Mouse (Mus musculus): Measurements from ENCODE around the gene Ankrd33b. TPM values are rescaled to one million over a fixed set of nuclear protein-coding genes. Genes with fewer than 3 reads are reported as not detected.

Ankrd33b gene
- polyA plus RNA-seq, 1 experiment from 2014 or later, result 0.20 TPM

DNA sequence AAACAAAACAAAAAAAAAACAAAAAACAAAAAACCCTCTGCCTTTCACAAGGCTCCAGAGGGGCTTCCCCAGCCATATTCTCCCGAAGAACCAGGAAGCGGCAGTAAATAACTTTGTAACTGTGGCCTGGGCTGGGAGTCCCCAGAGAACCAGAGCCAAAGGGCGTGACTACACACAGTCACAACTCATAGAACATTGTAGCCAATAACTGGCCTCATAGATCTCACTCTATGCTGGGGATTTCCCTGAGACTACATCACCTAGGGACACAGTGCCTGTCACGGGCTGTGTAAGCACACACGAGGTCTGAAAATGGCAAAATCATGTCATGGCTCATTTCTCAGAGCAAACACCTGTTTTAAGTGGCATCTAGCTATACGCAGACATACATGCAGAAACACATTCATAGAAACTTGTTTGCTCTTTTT, 87.9 kb downstream of the Ankrd33b start:
- Histone ChIP-seq H3K27me3 (no peaks in the 10 kb centered on the region), H3K9me3 (no peaks in the 10 kb centered on the region), H3K27ac (0 out of 2 replicates have a peak overlapping the region, but pooled peaks have one; percentile 2), H3K9ac (replicated peaks) (no peak overlapping the region), H3K4me3 (replicated peaks) (no peak overlapping the region), H3K4me2 (no peak overlapping the region; the same call in 1 of the 2 replicates), H3K36me3 (peaks cover 6% of the 10 kb centered on the region), H3K4me1 (replicated peaks) (peaks cover 17% of the 10 kb centered on the region)
- WGBS, result 54% methylated on average over 6 of the region's 6 CpGs
- peak; percentile 75; the same call in 1 of the 2 replicates for ATAC-seq (ENCODE audit: insufficient number of reproducible peaks, insufficient read depth, low FRiP score, low TSS enrichment, low read depth)

DNA sequence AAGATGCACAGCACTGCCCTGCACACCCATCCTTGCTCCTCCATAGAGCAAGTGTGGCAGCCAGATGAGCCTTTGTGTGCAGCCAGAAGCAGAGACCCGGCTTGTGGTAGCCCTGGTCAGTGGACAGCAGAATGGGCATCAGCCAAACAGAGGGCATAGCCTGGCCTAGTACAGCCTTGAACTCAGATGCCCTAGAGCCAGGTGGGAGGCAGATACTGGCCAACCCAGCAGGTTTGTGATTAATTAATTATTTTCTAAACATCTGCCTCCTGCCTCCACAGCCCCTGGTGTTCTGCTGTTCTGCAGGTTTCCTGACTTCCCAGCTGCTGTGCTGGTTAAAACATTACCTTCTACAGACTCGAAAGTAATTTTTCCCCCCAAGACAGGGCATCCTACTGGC, 88.4 kb downstream of the Ankrd33b start:
- 0 out of 2 replicates have a peak, but pooled peaks have one; percentile 4 for ATAC-seq (ENCODE audit: insufficient number of reproducible peaks, insufficient read depth, low FRiP score, low TSS enrichment, low read depth)
- H3K9me3 ChIP-seq, result no peaks in the 10 kb centered on the region
- H3K27me3 ChIP-seq, result no peaks in the 10 kb centered on the region
- 44% methylated on average over 2 of the region's 2 CpGs for WGBS
- peaks cover 17% of the 10 kb centered on the region for H3K4me1 ChIP-seq (replicated peaks)
- H3K9ac ChIP-seq (replicated peaks), result no peak overlapping the region
- no peak overlapping the region for H3K4me3 ChIP-seq (replicated peaks)
- H3K4me2 ChIP-seq, result no peak overlapping the region
- H3K36me3 ChIP-seq, result peaks cover 9% of the 10 kb centered on the region
- 0 out of 2 replicates have a peak overlapping the region, but pooled peaks have one; percentile 2 for H3K27ac ChIP-seq

DNA sequence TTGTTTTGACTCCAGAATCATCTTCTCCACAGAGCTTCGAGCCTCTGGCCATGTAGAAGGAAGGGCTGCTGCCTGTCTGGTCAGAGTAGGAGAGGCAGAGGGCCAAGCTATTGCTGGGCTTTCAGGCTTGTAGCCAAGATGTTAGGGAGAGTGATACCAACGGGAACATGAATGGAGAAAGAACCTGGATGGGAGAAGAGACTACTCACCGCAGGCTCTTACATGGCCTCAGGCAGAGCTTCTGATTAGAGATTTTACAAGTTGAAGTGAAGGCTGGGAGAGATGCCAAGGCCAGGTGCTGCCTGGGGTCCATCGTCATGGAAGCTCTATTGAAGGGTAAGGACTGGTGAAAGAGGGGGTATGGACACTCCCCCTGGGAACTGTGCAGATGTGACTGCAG, 89.4 kb downstream of the Ankrd33b start:
- H3K27me3 ChIP-seq, result no peaks in the 10 kb centered on the region
- peaks cover 19% of the 10 kb centered on the region for H3K36me3 ChIP-seq
- 67% methylated on average over 4 of the region's 4 CpGs for WGBS
- H3K4me3 ChIP-seq (replicated peaks), result no peak overlapping the region
- H3K27ac ChIP-seq, result no peak overlapping the region
- no peak overlapping the region for H3K9ac ChIP-seq (replicated peaks)
- H3K4me1 ChIP-seq (replicated peaks), result peaks cover 17% of the 10 kb centered on the region
- H3K4me2 ChIP-seq, result no peak overlapping the region
- H3K9me3 ChIP-seq, result no peaks in the 10 kb centered on the region
- ATAC-seq (ENCODE audit: insufficient number of reproducible peaks, insufficient read depth, low FRiP score, low TSS enrichment, low read depth), result no peak

DNA sequence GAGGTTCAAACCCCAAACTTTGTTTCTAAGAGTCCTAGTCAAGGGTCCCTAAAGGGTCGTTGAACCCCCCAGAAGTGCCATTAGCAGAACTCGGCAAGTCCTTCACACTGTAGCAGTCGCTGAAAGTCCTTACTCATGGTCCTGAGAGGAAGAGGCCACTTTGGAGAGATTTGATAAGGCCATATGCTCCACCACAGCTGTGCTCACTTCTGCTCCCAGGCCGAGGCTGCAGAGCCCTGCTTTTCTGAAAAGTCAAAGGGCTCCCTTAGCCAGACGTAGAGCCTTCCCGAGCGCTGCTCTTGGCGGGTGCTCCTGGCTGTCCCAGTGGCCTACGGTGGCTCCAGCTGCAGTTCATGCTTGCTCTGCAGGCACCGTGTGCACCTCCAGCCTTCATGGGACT, 94.0 kb downstream of the Ankrd33b start:
- no peak for ATAC-seq (ENCODE audit: insufficient number of reproducible peaks, insufficient read depth, low FRiP score, low TSS enrichment, low read depth)
- Histone ChIP-seq H3K4me1 (replicated peaks) (no peaks in the 10 kb centered on the region), H3K4me2 (no peak overlapping the region), H3K27me3 (no peaks in the 10 kb centered on the region), H3K4me3 (replicated peaks) (no peak overlapping the region), H3K36me3 (peaks cover 24% of the 10 kb centered on the region), H3K9me3 (no peaks in the 10 kb centered on the region), H3K27ac (no peak overlapping the region), H3K9ac (replicated peaks) (no peak overlapping the region)
- WGBS, result 73% methylated on average over 10 of the region's 10 CpGs

DNA sequence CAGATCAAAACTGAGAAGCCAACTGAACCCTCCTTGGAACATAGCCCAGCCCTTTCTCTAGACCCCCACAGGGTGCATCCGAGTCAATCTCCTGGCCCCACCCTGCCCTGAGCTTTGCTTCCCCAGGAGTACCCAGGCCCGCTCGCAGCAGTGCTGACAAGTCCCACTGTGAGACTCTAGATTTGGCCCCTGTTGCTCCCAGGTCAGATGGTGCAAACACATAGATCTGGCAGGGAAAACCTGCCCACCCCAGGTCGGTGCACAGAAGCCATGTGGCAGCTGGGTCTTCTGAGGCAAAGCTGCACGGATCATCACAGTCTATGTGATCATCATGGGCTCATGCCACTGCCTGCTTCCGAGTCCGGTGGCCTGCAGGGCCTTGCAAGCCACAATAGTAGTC, 94.8 kb downstream of the Ankrd33b start:
- H3K36me3 ChIP-seq, result peaks cover 24% of the 10 kb centered on the region
- H3K9ac ChIP-seq (replicated peaks), result no peak overlapping the region
- WGBS, result 85% methylated on average over 7 of the region's 7 CpGs
- H3K4me3 ChIP-seq (replicated peaks), result no peak overlapping the region
- H3K27me3 ChIP-seq, result no peaks in the 10 kb centered on the region
- H3K27ac ChIP-seq, result no peak overlapping the region
- no peaks in the 10 kb centered on the region for H3K4me1 ChIP-seq (replicated peaks)
- H3K9me3 ChIP-seq, result no peaks in the 10 kb centered on the region
- no peak overlapping the region for H3K4me2 ChIP-seq
- ATAC-seq (ENCODE audit: insufficient number of reproducible peaks, insufficient read depth, low FRiP score, low TSS enrichment, low read depth), result no peak

DNA sequence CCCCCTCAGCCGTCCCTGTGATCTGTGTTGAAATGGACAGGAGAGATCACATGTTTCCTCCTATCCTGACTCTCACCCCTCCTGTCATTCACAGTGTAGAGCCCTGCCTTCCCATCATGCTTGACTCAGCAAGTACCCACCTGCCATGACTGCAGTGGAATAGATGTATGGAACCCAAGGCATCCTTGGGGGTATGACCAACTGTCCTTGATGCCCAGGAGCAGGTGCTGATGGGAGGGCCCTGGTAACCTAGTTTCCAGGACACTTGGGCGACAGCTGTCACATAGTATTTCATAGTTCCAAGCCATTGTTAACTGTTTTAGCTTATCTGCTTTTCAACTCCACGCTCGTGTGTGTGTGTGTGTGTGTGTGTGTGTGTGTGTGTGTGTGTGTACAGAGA, 98.0 kb downstream of the Ankrd33b start:
- Histone ChIP-seq H3K4me3 (replicated peaks) (no peak overlapping the region), H3K4me2 (no peak overlapping the region), H3K4me1 (replicated peaks) (no peaks in the 10 kb centered on the region), H3K36me3 (peaks cover 17% of the 10 kb centered on the region), H3K27ac (no peak overlapping the region), H3K9ac (replicated peaks) (no peak overlapping the region), H3K9me3 (no peaks in the 10 kb centered on the region), H3K27me3 (no peaks in the 10 kb centered on the region)
- WGBS, result 83% methylated on average over 4 of the region's 4 CpGs
- no peak for ATAC-seq (ENCODE audit: insufficient number of reproducible peaks, insufficient read depth, low FRiP score, low TSS enrichment, low read depth)

DNA sequence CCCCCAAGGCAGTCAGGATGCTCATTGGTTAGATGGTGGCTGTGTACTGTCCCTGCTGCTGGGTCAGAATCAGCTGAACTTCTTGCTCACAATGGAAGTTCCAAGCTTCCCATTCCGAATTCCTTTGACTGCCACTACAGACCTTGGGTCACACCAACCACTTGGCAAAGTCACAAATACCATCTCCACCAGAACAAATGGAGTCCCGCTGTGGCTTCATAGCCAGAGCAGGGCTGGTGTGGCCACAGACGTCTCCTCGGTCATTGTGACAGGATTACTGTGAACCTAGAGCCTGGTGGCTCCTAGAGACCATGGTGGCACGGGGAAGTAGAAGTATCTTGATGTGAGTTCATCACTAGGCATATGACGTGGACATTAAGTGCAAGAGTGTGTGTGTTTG, 99.4 kb downstream of the Ankrd33b start:
- ATAC-seq (ENCODE audit: insufficient number of reproducible peaks, insufficient read depth, low FRiP score, low TSS enrichment, low read depth), result no peak
- 91% methylated on average over 6 of the region's 6 CpGs for WGBS

DNA sequence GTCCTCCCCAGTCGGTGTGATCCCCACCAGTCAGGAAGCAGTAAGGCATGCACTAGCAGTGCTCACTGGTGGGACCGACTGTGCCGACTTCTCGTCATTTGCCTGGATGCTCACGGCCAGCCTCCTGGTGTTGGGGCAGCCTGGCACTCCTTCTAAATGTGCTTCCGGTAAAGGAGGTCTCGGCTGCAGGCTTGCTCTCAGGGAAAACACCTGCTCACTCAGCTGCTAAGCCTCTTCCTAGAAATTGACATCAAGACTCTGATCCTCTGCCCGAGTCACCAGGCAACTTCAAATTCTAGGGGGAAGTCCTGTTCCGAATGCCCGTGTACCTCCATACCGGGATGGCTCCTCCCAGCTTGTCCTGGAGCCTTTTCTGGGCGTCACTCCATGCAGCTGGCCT, 101.7 kb downstream of the Ankrd33b start:
- no peak for ATAC-seq (ENCODE audit: insufficient number of reproducible peaks, insufficient read depth, low FRiP score, low TSS enrichment, low read depth)
- Histone ChIP-seq H3K4me2 (no peak overlapping the region), H3K9ac (replicated peaks) (no peak overlapping the region), H3K9me3 (no peaks in the 10 kb centered on the region), H3K27me3 (0 out of 2 replicates have a peak, but pooled peaks cover 3% of the 10 kb centered on the region), H3K27ac (no peak overlapping the region), H3K4me3 (replicated peaks) (no peak overlapping the region), H3K4me1 (replicated peaks) (no peaks in the 10 kb centered on the region), H3K36me3 (no peaks in the 10 kb centered on the region)
- 86% methylated on average over 12 of the region's 12 CpGs for WGBS

More for the DNA sequence above, 99.4 kb downstream of the Ankrd33b start:
- Histone ChIP-seq H3K9me3 (no peaks in the 10 kb centered on the region), H3K4me1 (replicated peaks) (no peaks in the 10 kb centered on the region), H3K9ac (replicated peaks) (no peak overlapping the region), H3K4me2 (no peak overlapping the region), H3K27me3 (0 out of 2 replicates have a peak, but pooled peaks cover 3% of the 10 kb centered on the region), H3K4me3 (replicated peaks) (no peak overlapping the region), H3K27ac (no peak overlapping the region), H3K36me3 (peaks cover 5% of the 10 kb centered on the region; the same call in 1 of the 2 replicates)

DNA sequence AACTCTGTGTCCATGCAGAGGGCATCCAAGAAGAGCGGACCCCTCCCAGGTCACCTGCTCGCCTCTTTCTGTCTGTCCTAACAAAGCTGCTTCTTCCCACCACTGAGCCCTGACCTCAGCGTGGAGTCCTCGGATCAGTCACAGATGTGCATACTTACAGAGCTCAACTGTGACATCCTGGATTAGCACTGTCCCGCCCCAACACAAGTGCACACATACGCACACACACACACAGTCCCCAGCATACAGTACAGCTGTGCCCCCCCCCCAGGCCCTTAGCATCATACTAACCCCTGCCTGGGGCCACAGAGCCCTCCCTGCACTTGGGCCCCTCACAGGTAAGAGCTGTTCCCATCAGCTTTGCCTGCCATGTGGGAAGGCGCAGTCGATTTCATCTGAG, 102.1 kb downstream of the Ankrd33b start:
- WGBS, result 84% methylated on average over 8 of the region's 8 CpGs

DNA sequence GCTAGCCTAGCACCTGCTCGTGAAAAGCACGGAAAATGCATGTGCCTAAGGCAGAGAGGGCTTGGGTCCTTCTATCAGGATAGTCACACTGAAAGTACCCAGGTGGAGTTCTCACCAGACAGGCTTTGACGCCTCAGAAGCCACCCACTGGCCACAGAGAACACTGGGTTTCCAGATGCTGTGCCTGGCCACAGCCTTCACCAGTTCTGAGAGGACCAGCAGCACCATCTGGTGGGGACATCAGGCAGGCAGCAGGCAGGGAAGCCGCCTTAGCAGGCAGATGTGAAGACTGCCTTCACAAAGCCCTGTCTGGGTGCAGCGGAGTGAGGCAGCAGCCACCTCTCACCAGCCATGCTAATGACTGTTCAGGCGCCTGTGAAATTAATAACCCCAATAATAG, 102.7 kb downstream of the Ankrd33b start:
- Histone ChIP-seq H3K4me2 (no peak overlapping the region), H3K9me3 (no peaks in the 10 kb centered on the region), H3K36me3 (no peaks in the 10 kb centered on the region), H3K4me3 (replicated peaks) (no peak overlapping the region), H3K27me3 (0 out of 2 replicates have a peak, but pooled peaks cover 3% of the 10 kb centered on the region), H3K4me1 (replicated peaks) (no peaks in the 10 kb centered on the region), H3K27ac (no peak overlapping the region), H3K9ac (replicated peaks) (no peak overlapping the region)
- 32% methylated on average over 6 of the region's 6 CpGs for WGBS
- ATAC-seq (ENCODE audit: insufficient number of reproducible peaks, insufficient read depth, low FRiP score, low TSS enrichment, low read depth), result peak; percentile 56; the same call in 1 of the 2 replicates

More for the DNA sequence above, 102.1 kb downstream of the Ankrd33b start:
- H3K9me3 ChIP-seq, result no peaks in the 10 kb centered on the region
- ATAC-seq (ENCODE audit: insufficient number of reproducible peaks, insufficient read depth, low FRiP score, low TSS enrichment, low read depth), result 0 out of 2 replicates have a peak, but pooled peaks have one; percentile 29
- H3K4me1 ChIP-seq (replicated peaks), result no peaks in the 10 kb centered on the region
- no peak overlapping the region for H3K9ac ChIP-seq (replicated peaks)
- no peaks in the 10 kb centered on the region for H3K36me3 ChIP-seq
- 0 out of 2 replicates have a peak, but pooled peaks cover 3% of the 10 kb centered on the region for H3K27me3 ChIP-seq
- no peak overlapping the region for H3K4me3 ChIP-seq (replicated peaks)
- no peak overlapping the region for H3K27ac ChIP-seq
- no peak overlapping the region for H3K4me2 ChIP-seq

DNA sequence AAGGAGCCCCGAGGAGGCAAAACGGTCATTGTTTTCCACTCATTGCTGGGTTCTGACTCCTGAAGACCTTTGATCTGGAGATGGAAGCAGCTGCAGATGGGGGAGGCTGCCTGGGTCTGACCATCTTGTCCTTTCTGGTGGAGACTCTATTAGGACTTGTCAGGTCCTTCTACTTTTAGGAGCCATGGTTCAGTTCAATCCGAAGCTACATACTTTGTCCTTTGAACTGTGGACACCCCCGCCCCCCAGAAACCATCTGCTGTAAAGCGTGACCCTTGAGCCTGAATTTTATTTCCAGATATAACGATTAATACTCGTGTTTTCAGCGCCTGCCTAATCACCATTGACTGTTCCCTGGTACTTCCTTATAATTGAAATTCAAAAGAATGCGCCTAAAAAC, 105.2 kb downstream of the Ankrd33b start:
- Histone ChIP-seq H3K4me2 (no peak overlapping the region), H3K4me1 (replicated peaks) (peaks cover 13% of the 10 kb centered on the region), H3K27ac (no peak overlapping the region), H3K36me3 (no peaks in the 10 kb centered on the region), H3K27me3 (0 out of 2 replicates have a peak, but pooled peaks cover 3% of the 10 kb centered on the region), H3K9ac (replicated peaks) (no peak overlapping the region), H3K4me3 (replicated peaks) (no peak overlapping the region), H3K9me3 (no peaks in the 10 kb centered on the region)
- no peak for ATAC-seq (ENCODE audit: insufficient number of reproducible peaks, insufficient read depth, low FRiP score, low TSS enrichment, low read depth)
- 71% methylated on average over 9 of the region's 9 CpGs for WGBS

DNA sequence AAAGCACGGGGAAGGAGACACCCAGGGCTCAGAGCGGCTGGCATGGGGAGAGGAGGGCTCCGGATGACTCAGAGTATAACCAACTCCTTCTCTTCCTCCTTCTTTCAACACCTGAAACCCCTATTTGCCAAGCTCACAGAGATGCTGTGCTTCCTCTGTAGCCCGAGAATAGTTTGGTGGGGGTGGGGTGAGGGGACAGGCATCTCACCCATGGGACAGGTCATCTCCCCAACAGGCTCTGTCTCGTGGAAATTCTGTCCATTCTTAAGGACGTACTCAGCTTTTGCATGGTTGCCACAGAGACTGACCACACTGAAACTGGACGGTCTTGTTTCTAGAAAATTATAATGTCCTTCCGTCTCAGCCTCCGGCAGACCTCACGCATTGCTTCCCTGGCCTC, 106.4 kb downstream of the Ankrd33b start:
- no peaks in the 10 kb centered on the region for H3K36me3 ChIP-seq
- no peak for ATAC-seq (ENCODE audit: insufficient number of reproducible peaks, insufficient read depth, low FRiP score, low TSS enrichment, low read depth)
- peaks cover 13% of the 10 kb centered on the region for H3K4me1 ChIP-seq (replicated peaks)
- no peak overlapping the region for H3K9ac ChIP-seq (replicated peaks)
- H3K9me3 ChIP-seq, result no peaks in the 10 kb centered on the region
- 0 out of 2 replicates have a peak, but pooled peaks cover 3% of the 10 kb centered on the region for H3K27me3 ChIP-seq
- no peak overlapping the region for H3K4me2 ChIP-seq
- H3K4me3 ChIP-seq (replicated peaks), result no peak overlapping the region
- 83% methylated on average over 10 of the region's 10 CpGs for whole genome bisulfite sequencing
- no peak overlapping the region for H3K27ac ChIP-seq

Measured in limb, embryonic 12.5 days (tissue).